Mouse (Mus musculus): Measurements from ENCODE around the gene Cbs. TPM values are rescaled to one million over a fixed set of nuclear protein-coding genes. Genes with fewer than 3 reads are reported as not detected.

Cbs gene
- total RNA-seq, 2 experiments from 2014 or later, result 0.55 to 1.0 TPM

Small RNA genes within 50 kb of the gene (microRNA-seq; reads per million reads assigned to microRNA genes)
- gene Gm24970, result 0 to 0.47 reads per million in 2 experiments

Other genes with a start within 250 kb of the Cbs start
- 10 to 100 TPM; 11.8 to 11.9 TPM for gene Wdr4, start 117.3 kb downstream of the Cbs start, total RNA-seq (2021)
- 1,000 to 10,000 TPM; 1,163 to 1,168 TPM for gene Ndufv3, start 117.1 kb downstream of the Cbs start, total RNA-seq (2021)
- gene Pknox1, start 72.5 kb downstream of the Cbs start, total RNA-seq (2021), result 10 to 100 TPM; 13.5 to 16.2 TPM
- gene U2af1, start 21.7 kb upstream of the Cbs start, total RNA-seq (2021), result 100 to 1,000 TPM; 111 TPM
- gene Cryaa, start 40.6 kb upstream of the Cbs start, total RNA-seq (2021), result not detected
- 10 to 100 TPM; 33.6 to 45.9 TPM for gene Sik1, start 218.6 kb upstream of the Cbs start, total RNA-seq (2021)